Mouse (Mus musculus) lung, adult 2 months (tissue): Measurements from ENCODE around the gene Cd248. TPM values are rescaled to one million over a fixed set of nuclear protein-coding genes. Genes with fewer than 3 reads are reported as not detected.

Experiments used
- DNase-seq: peaks from one replicate; pipeline ENCODE4 v3.0.0; 2022
- H3K4me1 ChIP-seq: fragments of 200-500 bp; 2 replicates; pipeline ENCODE4 v1.6.1; 2011; ENCODE audit warnings: low read length; ENCODE audit not compliant: control insufficient read depth, insufficient read depth
- H3K4me3 ChIP-seq: fragments of 200-500 bp; replicated peaks from 2 replicates; pipeline ENCODE3; 2011; ENCODE audit warnings: low read depth, mild to moderate bottlenecking, control low read depth, low read length; ENCODE audit errors: extremely low read depth
- CTCF ChIP-seq: fragments of 200-500 bp; IDR thresholded peaks from 2 replicates; pipeline ENCODE4 v1.5.1; 2011; ENCODE audit warnings: mild to moderate bottlenecking, low read length, control low read depth; ENCODE audit not compliant: insufficient read depth
- POLR2A ChIP-seq: fragments of 200-500 bp; IDR thresholded peaks from 2 replicates; pipeline ENCODE4 v1.6.1; 2011; ENCODE audit warnings: low read depth, mild to moderate bottlenecking, control low read depth, low read length, borderline replicate concordance; ENCODE audit errors: extremely low read depth
- WGBS: fragments of 180-500 bp; shearing (Covaris S2); methylation state at CpG from one replicate; pipeline ENCODE4 v1.1.7; 2018; 5-methylcytosine and 5-hydroxymethylcytosine counted together
- polyA plus RNA-seq: library from polyadenylated mRNA; depleted of rRNA; stranded (reverse); fragments of >200 nt; gene quantifications from 2 replicates; pipeline ENCODE4 v1.2.3, GENCODE M21; 2012; rRNA removed

The Cd248 gene
- 20.9 and 22.6 TPM in 2 replicates for polyA plus RNA-seq

DNA sequence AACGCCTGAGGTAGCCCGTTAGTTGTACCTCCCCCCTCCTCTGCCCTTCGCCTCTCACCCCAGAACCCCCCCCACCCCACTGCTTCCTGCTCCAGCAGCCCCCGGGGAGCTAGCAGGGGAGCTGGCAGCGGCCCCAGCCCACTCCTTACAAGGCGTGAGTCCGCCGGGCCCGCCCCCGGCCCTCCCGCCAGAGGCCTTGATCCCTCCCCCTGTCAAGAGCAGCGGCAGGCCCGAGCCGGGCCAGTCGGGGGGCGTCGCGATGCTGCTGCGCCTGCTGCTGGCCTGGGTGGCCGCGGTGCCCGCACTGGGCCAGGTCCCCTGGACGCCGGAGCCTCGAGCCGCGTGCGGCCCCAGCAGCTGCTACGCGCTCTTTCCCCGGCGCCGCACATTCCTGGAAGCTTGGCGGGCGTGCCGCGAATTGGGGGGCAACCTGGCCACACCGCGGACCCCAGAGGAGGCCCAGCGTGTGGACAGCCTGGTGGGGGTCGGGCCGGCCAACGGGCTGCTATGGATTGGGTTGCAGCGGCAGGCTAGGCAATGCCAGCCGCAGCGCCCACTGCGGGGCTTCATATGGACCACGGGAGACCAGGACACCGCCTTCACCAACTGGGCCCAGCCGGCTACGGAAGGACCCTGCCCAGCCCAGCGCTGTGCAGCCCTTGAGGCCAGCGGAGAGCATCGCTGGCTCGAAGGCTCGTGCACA lies at the start of gene Cd248:
TSS of gene Cd248 (plus strand) at position 212 of the 703 bp plus-strand sequence.
- Histone ChIP-seq H3K4me1 (peaks cover 14% of the 10 kb centered on the region), H3K4me3 (peak within 1 kb of the TSS; percentile 10)
- TF ChIP-seq CTCF (no peak), POLR2A (0 out of 2 replicates have a peak, but pooled peaks have one; percentile 28)
- 2% methylated on average over 55 of the region's 56 CpGs for WGBS
- DNase-seq = no peak

DNA sequence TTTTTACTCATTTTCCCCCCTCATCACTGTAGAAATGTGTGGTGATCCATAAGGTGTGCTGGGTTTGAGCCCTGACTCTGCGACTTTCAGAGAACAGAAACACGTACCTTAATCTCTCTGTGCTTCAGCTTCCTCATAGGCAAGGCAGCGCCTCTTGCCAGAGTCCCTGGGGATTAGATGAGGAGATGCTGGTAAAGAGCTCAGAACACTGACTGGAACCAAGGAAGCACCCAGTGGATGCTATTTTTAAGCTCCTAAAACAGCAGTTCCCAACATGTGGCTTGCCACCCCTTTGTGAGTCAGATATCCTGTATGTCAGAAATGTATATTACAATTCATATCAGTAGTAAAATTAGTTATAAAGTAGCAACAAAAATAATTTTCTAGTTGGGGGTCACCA lies 49.7 kb upstream of the Cd248 start:
- H3K4me3 ChIP-seq = no peak overlapping the region
- TF ChIP-seq CTCF (no peak), POLR2A (no peak)
- peaks cover 4% of the 10 kb centered on the region; the same call in 1 of the 2 replicates for H3K4me1 ChIP-seq
- DNase-seq = no peak
- 74% methylated on average over 3 of the region's 3 CpGs for WGBS

GRCm38 (mm10) chr19:5021416-5021815 lies 46.5 kb upstream of the Cd248 start:
- DNase-seq = no peak
- Histone ChIP-seq H3K4me1 (0 out of 2 replicates have a peak, but pooled peaks cover 2% of the 10 kb centered on the region), H3K4me3 (no peak overlapping the region)
- 78% methylated on average over 2 of the region's 2 CpGs for WGBS
- no peak for TF ChIP-seq CTCF
- no peak for TF ChIP-seq POLR2A

DNA sequence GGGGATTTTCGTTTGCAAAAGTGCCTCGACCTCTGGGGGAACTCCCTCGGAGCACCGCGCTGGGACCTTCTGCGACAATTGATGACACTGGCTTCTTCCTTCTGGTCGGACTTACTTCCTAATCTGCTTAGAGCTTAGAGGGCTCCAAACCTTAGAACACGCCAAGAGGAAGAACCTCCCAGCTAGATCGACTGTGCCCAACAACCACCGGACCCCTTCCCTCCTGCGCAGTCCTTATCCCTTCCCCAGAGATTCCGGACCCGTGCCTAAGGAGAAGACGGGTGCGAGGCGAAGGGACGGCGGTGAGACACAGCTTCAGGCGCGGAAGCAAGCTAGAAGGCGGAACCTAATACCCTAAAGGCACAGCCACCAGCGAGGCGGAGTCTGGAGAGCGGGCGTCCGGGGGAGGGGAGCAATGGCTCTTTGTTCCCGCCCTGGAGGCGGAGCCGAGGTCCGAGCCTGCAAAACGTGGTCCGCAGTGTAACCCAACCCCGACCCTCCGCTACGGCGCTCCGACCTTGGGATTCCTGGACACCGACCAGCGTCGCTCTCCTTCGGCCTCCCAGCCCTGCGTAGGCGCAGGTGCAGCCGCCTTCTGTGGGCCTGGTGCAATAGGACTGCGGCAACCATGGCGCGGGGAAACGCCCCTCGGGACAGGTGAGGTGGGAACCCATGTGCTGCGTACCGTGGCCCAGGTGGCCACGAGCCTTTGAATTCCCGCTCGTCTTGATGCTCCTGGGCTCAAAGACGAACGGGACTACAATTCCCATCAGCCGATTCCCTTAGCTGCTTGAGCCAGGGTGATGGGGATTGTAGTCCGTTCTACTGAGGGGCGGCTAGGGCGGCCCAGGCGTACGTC lies 44.0 kb upstream of the Cd248 start, which contains the start of gene Slc29a2:
TSS of gene Slc29a2 (plus strand) at position 240 of the 859 bp plus-strand sequence.
- WGBS = under 1% methylated on average over 62 of the region's 62 CpGs
- no peaks in the 10 kb centered on the region for H3K4me1 ChIP-seq
- H3K4me3 ChIP-seq = peak within 1 kb of the TSS; percentile 69
- TF ChIP-seq POLR2A (peak; percentile 89; the same call in 1 of the 2 replicates), CTCF (no peak)
- peak; percentile 88 for DNase-seq

GRCm38 (mm10) chr19:5026111-5026510 lies 41.8 kb upstream of the Cd248 start:
- no peak for DNase-seq
- TF ChIP-seq POLR2A (no peak), CTCF (no peak)
- Histone ChIP-seq H3K4me3 (no peak overlapping the region), H3K4me1 (no peaks in the 10 kb centered on the region)
- 91% methylated on average over 8 of the region's 8 CpGs for WGBS

DNA sequence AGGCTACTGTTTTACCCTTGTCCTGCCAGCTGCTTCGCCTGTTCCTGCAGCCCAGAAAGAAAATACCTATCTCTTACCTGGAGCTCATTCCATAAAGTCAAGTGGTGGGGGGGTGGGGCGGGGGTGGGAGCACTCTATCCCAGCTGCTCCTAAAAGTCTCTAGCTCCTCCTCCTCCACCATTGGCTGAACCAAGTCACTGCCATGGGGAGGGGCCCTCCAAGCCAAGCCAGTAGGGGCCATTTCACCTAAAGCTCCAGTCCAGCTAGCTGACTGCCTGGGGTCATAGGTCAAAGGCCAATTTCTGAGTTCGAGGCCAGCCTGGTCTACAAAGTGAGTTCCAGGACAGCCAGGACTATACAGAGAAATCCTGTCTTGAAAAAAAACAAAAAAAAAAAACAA lies 35.2 kb upstream of the Cd248 start:
- TF ChIP-seq POLR2A (no peak), CTCF (no peak)
- DNase-seq = no peak
- Histone ChIP-seq H3K4me1 (no peaks in the 10 kb centered on the region), H3K4me3 (no peak overlapping the region)
- 68% methylated on average over 3 of the region's 3 CpGs for WGBS

DNA sequence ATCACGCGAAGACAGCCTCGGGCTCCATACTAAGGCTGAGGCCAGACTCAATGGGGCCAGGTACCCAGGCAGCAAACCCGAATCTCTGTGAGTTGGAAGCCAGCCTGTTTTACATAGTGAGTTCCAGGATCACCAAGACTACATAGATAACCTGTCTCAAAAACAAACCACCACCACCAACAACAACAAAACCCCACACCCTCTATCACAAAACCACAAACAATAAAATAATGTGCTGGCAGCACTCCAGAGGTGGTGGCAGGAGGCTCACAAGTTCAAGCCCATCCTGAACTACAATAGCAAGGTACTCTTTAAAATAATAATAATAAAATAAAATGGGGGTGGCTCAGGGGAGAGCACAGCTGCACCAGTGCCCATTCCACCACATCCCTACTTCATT lies 31.3 kb upstream of the Cd248 start:
- no peak for DNase-seq
- H3K4me1 ChIP-seq = peaks cover 9% of the 10 kb centered on the region
- 81% methylated on average over 4 of the region's 4 CpGs for WGBS
- no peak overlapping the region for H3K4me3 ChIP-seq
- TF ChIP-seq POLR2A (no peak), CTCF (no peak)

DNA sequence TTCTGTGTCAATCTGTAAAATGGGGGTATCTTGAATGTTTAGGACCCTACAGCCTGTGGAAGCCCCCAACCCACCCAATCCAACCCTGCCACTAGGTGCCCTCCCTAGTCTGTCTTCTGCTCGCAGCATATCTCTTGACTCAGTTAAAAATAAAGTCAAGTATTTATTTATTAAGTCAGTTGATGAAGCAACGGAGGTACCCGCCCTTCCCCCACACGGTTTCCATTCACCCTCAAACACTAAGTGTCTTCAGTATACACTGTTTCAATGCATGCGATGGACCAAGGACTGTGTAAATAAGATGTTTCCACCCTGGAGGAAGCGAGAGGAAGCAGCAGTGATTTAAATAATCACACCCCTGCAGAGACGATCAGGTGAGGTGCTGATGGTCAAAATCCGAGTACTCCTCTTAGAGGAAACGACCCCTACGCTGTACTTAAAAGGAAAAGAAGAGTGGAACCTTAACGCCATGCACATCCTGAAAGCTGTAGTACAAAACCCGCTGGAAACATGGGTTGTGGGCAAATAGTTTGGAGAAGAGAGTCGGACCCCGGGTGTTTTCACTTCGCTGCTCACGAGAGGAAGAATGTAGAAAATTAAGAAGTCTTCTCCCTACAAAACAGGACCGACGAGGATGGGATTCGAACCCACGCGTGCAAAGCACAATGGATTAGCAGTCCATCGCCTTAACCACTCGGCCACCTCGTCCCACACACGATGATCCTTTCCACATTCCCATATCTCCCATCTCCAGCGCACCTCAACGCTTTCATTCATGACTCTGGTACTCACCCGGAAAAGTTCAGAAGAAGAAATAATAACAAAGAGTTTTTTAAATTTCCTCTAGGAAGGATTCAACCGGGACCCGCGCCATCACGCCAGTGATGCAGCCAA lies 30.0 kb upstream of the Cd248 start:
- Histone ChIP-seq H3K4me1 (peaks cover 13% of the 10 kb centered on the region), H3K4me3 (peak overlapping the region; percentile 99)
- DNase-seq = peak; percentile 62
- TF ChIP-seq CTCF = no peak
- TF ChIP-seq POLR2A = no peak
- 2% methylated on average over 32 of the region's 32 CpGs for WGBS
